Mouse (Mus musculus) small intestine, adult 2 months (tissue): ENCODE measurements around the gene Vegfb. TPM values are rescaled to one million over a fixed set of nuclear protein-coding genes. Genes with fewer than 3 reads are reported as not detected.

Experiments used
- H3K27ac ChIP-seq: fragments of 200-500 bp; 2 replicates; pipeline ENCODE4 v1.5.1; 2012; ENCODE audit warnings: low read depth, low read length, control low read depth, inconsistent platforms; ENCODE audit not compliant: insufficient read depth
- H3K27me3 ChIP-seq: fragments of 200-500 bp; 2 replicates; pipeline ENCODE4 v1.6.1; 2012; ENCODE audit warnings: mild to moderate bottlenecking, moderate library complexity, low read length, inconsistent platforms; ENCODE audit not compliant: control insufficient read depth, insufficient read depth
- H3K36me3 ChIP-seq: fragments of 200-500 bp; 2 replicates; pipeline ENCODE4 v1.6.1; 2012; ENCODE audit warnings: mild to moderate bottlenecking, low read length, control low read depth, inconsistent platforms; ENCODE audit not compliant: control insufficient read depth, insufficient read depth
- H3K4me1 ChIP-seq: fragments of 200-500 bp; 2 replicates; pipeline ENCODE4 v1.6.1; 2012; ENCODE audit warnings: low read length, inconsistent platforms, mixed read lengths; ENCODE audit not compliant: control insufficient read depth, insufficient read depth, insufficient read length
- H3K4me3 ChIP-seq: fragments of 200-500 bp; 2 replicates; pipeline ENCODE4 v1.5.1; 2012; ENCODE audit warnings: low read depth, mild to moderate bottlenecking, control low read depth, inconsistent platforms, low read length, moderate library complexity
- CTCF ChIP-seq: fragments of 200-500 bp; IDR thresholded peaks from 2 replicates; pipeline ENCODE4 v1.5.1; 2012; ENCODE audit warnings: low read depth, mild to moderate bottlenecking, control low read depth, inconsistent platforms, low read length, moderate library complexity, mixed read lengths; ENCODE audit not compliant: insufficient replicate concordance, insufficient read length; ENCODE audit errors: extremely low read depth
- POLR2A ChIP-seq: fragments of 200-500 bp; IDR thresholded peaks from 2 replicates; pipeline ENCODE4 v1.6.1; 2012; ENCODE audit warnings: low read depth, mild to moderate bottlenecking, control low read depth, inconsistent platforms, low read length, moderate library complexity
- WGBS: fragments of 180-500 bp; shearing (Covaris S2); methylation state at CpG from one replicate; pipeline ENCODE4 v1.1.7; 2018; 5-methylcytosine and 5-hydroxymethylcytosine counted together
- polyA plus RNA-seq: library from polyadenylated mRNA; depleted of rRNA; stranded (reverse); fragments of >200 nt; gene quantifications from 2 replicates; pipeline ENCODE4 v1.2.3, GENCODE M21; 2012

Gene Vegfb
- polyA plus RNA-seq, 1 experiment, result 20.4 TPM

- H3K36me3 ChIP-seq, result peaks cover 11% of the 10 kb centered on the region
- H3K4me1 ChIP-seq, result peaks cover 15% of the 10 kb centered on the region
- no peaks in the 10 kb centered on the region for H3K27me3 ChIP-seq
- H3K4me3 ChIP-seq, result peak overlapping the region; percentile 67
- WGBS, result under 1% methylated on average over 59 of the region's 59 CpGs
- TF ChIP-seq POLR2A, result no peak; the same call in 1 of the 2 replicates
- peak; percentile 89 for TF ChIP-seq CTCF
- peak overlapping the region; percentile 81 for H3K27ac ChIP-seq
Measured at GRCm38 (mm10) chr19:6979486-6980380, 7.7 kb downstream of the Vegfb start.

- Histone ChIP-seq H3K4me1 (peaks cover 16% of the 10 kb centered on the region), H3K36me3 (peaks cover 11% of the 10 kb centered on the region), H3K4me3 (peak overlapping the region; percentile 67), H3K27ac (peak overlapping the region; percentile 45), H3K27me3 (no peaks in the 10 kb centered on the region)
- WGBS, result 6% methylated on average over 11 of the region's 11 CpGs
- no peak for TF ChIP-seq POLR2A
- TF ChIP-seq CTCF, result no peak
Measured at GRCm38 (mm10) chr19:6979001-6979479, 8.4 kb downstream of the Vegfb start.

- Histone ChIP-seq H3K27ac (peak overlapping the region; percentile 45), H3K27me3 (no peaks in the 10 kb centered on the region), H3K4me3 (no peak overlapping the region), H3K4me1 (peaks cover 18% of the 10 kb centered on the region), H3K36me3 (peaks cover 11% of the 10 kb centered on the region)
- 26% methylated on average over 3 of the region's 3 CpGs for WGBS
- no peak for TF ChIP-seq POLR2A
- no peak for TF ChIP-seq CTCF
Measured at GRCm38 (mm10) chr19:6978639-6978974, 8.8 kb downstream of the Vegfb start.

- Histone ChIP-seq H3K4me3 (no peak overlapping the region), H3K27ac (peak overlapping the region; percentile 45), H3K27me3 (no peaks in the 10 kb centered on the region), H3K4me1 (peaks cover 18% of the 10 kb centered on the region), H3K36me3 (peaks cover 11% of the 10 kb centered on the region)
- TF ChIP-seq CTCF (no peak), POLR2A (no peak)
- 82% methylated on average over 13 of the region's 13 CpGs for WGBS
Measured at GRCm38 (mm10) chr19:6977759-6978638, 9.5 kb downstream of the Vegfb start.

- Histone ChIP-seq H3K36me3 (peaks cover 11% of the 10 kb centered on the region), H3K27ac (peak within 1 kb of the TSS; percentile 70), H3K4me1 (peaks cover 23% of the 10 kb centered on the region), H3K4me3 (peak within 1 kb of the TSS; percentile 69), H3K27me3 (no peaks in the 10 kb centered on the region)
- WGBS, result under 1% methylated on average over 16 of the region's 16 CpGs
- TF ChIP-seq CTCF (peak; percentile 7; the same call in 1 of the 2 replicates), POLR2A (0 out of 2 replicates have a peak, but pooled peaks have one; percentile 45)
Measured at GRCm38 (mm10) chr19:6975537-6976521, 11.6 kb downstream of the Vegfb start, which contains the start of gene Plcb3. TSS of gene Plcb3 (minus strand) at chr19:6976470.

- Histone ChIP-seq H3K27me3 (no peaks in the 10 kb centered on the region), H3K27ac (peak within 1 kb of the TSS; percentile 70), H3K4me1 (peaks cover 32% of the 10 kb centered on the region), H3K4me3 (peak within 1 kb of the TSS; percentile 69), H3K36me3 (peaks cover 11% of the 10 kb centered on the region)
- 2% methylated on average over 82 of the region's 84 CpGs for WGBS
- TF ChIP-seq CTCF (no peak), POLR2A (peak; percentile 34)
Measured at GRCm38 (mm10) chr19:6974211-6975205, 12.9 kb downstream of the Vegfb start, which contains the start of gene Ppp1r14b. TSS of gene Ppp1r14b (plus strand) at chr19:6974968.
